Mouse (Mus musculus): ENCODE data around the gene Ube4a. TPM values are rescaled to one million over a fixed set of nuclear protein-coding genes. Genes with fewer than 3 reads are reported as not detected.

The Ube4a gene
- polyA plus RNA-seq, 1 experiment, result 13.3 TPM

DNA sequence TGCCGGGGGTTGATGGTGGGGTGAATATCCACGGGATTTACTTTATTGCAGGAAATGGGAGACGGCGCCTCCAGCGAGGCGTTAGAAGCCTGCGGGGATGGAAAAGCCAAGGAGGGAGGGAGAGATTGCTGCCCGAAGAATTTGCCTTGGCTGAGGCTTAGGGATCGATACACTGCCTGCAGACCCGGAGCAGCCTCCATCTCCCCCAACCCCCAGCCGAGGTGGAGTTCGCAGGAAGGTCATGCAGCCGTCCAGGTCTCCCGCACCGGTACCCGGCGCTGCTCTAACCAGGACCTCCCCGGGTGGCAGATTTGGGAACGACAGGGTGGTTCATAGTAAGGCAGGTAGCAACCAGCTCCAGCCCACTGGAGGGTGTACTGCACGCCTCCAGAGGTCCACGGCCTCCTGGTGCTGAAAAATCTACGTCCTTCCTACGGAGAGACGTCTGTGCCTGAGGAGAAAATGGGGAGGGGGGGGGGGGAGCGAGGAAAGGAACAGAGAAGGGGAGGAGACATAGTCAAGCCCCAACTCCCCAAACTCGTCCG, 82.9 kb downstream of the Ube4a start:
- Histone ChIP-seq H3K79me2 (ENCODE audit: control insufficient read depth, insufficient read depth) (peaks cover 30% of the 10 kb centered on the region), H3K27me3 (ENCODE audit: control insufficient read depth, insufficient read depth, insufficient read length) (no peaks in the 10 kb centered on the region), H3ac (ENCODE audit: control insufficient read depth, insufficient read length) (peak overlapping the region; percentile 81), H3K4me2 (ENCODE audit: low read depth) (peak overlapping the region; percentile 93), H3K36me3 (ENCODE audit: control insufficient read depth, insufficient read depth) (peaks cover under 1% of the 10 kb centered on the region), H3K4me3 (peak overlapping the region; percentile 68)
- no peak for TF ChIP-seq MYOG (IDR thresholded peaks at IDR 0.05; ENCODE audit: control insufficient read depth in 1 of 3, insufficient read depth in 1 of 3, insufficient read length in 2 of 3, low read depth in 2 of 3)
- peak; percentile 75 for TF ChIP-seq REST (IDR thresholded peaks at IDR 0.05; ENCODE audit: insufficient read depth, insufficient read length)

DNA sequence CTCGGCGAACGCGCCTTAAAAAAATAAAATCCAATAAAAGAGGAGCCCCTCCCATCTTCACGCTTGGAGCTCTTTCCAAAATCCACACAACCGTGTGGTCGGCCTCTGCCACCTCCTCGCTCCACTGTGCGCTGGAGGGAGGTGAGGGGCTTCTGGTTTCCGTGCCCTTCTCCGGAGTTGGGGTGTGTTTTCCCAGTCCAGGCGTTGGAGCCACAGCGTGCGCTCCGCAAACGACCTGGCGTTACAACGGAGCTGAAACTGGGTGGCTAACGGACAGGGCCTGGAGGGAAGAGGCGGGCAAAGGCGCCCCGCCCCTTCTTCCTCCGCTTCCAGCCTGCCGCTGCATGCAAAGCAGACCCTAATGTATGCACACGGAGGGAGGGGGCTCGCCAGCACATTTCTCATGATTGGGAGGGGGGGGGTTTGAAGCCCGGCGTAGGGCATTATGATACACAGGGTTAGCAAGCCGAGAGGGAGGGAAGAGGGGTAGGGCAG, 83.4 kb downstream of the Ube4a start:
- Histone ChIP-seq H3K4me2 (ENCODE audit: low read depth) (peak overlapping the region; percentile 93), H3K79me2 (ENCODE audit: control insufficient read depth, insufficient read depth) (peaks cover 36% of the 10 kb centered on the region), H3K36me3 (ENCODE audit: control insufficient read depth, insufficient read depth) (peaks cover 6% of the 10 kb centered on the region), H3ac (ENCODE audit: control insufficient read depth, insufficient read length) (peak overlapping the region; percentile 81), H3K4me3 (peak overlapping the region; percentile 68), H3K27me3 (ENCODE audit: control insufficient read depth, insufficient read depth, insufficient read length) (no peaks in the 10 kb centered on the region)
- TF ChIP-seq CEBPB (IDR thresholded peaks at IDR 0.05; ENCODE audit: insufficient read depth, poor library complexity, severe bottlenecking), result no peak
- TF ChIP-seq POLR2A (IDR thresholded peaks at IDR 0.05; ENCODE audit: insufficient read length, low read depth), result peak; percentile 95
- TF ChIP-seq POLR2AphosphoS2 (IDR thresholded peaks at IDR 0.05; ENCODE audit: insufficient read length, low read depth), result peak; percentile 91
- TF ChIP-seq REST (IDR thresholded peaks at IDR 0.05; ENCODE audit: insufficient read depth, insufficient read length), result peak; percentile 9
- no peak for TF ChIP-seq TCF3 (IDR thresholded peaks at IDR 0.05; ENCODE audit: insufficient read length, low read depth)

DNA sequence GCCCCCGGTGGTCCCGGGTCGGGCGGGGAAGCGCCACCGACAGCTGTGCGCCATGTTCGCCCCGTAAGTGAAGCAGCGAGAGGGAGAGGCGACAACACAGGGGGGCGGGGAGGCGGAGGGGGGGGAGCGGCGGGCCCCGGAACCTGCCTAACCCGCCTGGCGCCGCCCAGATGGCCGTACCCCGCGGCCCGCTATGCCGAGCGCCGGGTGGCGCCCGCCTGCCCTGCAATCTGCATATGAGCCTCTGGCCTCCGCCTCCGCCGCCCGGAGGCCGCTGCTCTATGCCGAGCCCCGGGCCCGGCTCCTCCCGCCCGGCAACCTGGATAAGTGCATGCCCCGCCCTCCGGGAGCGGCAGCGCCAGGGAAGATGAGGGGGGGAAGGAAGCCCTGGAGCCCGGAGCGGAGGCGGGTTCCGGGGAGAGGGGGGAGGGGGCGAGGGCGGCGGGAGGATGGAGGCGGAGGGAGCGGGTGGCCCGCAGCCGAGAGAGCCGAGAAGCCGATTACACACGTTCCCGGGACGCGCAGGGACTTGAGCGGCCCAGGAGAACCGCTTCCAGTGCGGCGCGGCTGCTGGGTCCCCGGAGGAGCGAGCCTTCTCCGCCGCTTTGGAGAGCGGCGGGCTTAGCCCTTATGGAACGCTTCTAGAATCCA, 84.1 kb downstream of the Ube4a start, which contains the start of gene Kmt2a:
Gene Kmt2a (minus strand): TSS at position 76 of the 651 bp plus-strand sequence.
- Histone ChIP-seq H3K4me3 (peak within 1 kb of the TSS; percentile 68), H3K4me2 (ENCODE audit: low read depth) (peak within 1 kb of the TSS; percentile 94), H3ac (ENCODE audit: control insufficient read depth, insufficient read length) (peak within 1 kb of the TSS; percentile 81), H3K79me2 (ENCODE audit: control insufficient read depth, insufficient read depth) (peaks cover 42% of the 10 kb centered on the region), H3K36me3 (ENCODE audit: control insufficient read depth, insufficient read depth) (peaks cover 8% of the 10 kb centered on the region), H3K27me3 (ENCODE audit: control insufficient read depth, insufficient read depth, insufficient read length) (no peaks in the 10 kb centered on the region)
- peak; percentile 11 for TF ChIP-seq REST (IDR thresholded peaks at IDR 0.05; ENCODE audit: insufficient read depth, insufficient read length)
- no peak for TF ChIP-seq TCF12 (IDR thresholded peaks at IDR 0.05; ENCODE audit: insufficient read depth, poor library complexity, severe bottlenecking)
- no peak for TF ChIP-seq USF1 (IDR thresholded peaks at IDR 0.05; ENCODE audit: low read depth)
- TF ChIP-seq POLR2A (IDR thresholded peaks at IDR 0.05; ENCODE audit: insufficient read length, low read depth), result peak; percentile 85
- no peak for TF ChIP-seq CEBPB (IDR thresholded peaks at IDR 0.05; ENCODE audit: insufficient read depth, poor library complexity, severe bottlenecking)
- peak in 1 of 3 experiments; percentile 1 for TF ChIP-seq MYOG (IDR thresholded peaks at IDR 0.05; ENCODE audit: control insufficient read depth in 1 of 3, insufficient read depth in 1 of 3, insufficient read length in 2 of 3, low read depth in 2 of 3)
- TF ChIP-seq TCF3 (IDR thresholded peaks at IDR 0.05; ENCODE audit: insufficient read length, low read depth), result no peak
- TF ChIP-seq SRF (IDR thresholded peaks at IDR 0.05; ENCODE audit: control insufficient read depth, insufficient read length, low read depth), result no peak
- no peak for TF ChIP-seq MAX (IDR thresholded peaks at IDR 0.05; ENCODE audit: low read depth)
- TF ChIP-seq MYOD1 (IDR thresholded peaks at IDR 0.05; ENCODE audit: control insufficient read depth in 1 of 3, insufficient read length in 2 of 3, low read depth in 2 of 3), result peak in 1 of 3 experiments; percentile 48
- TF ChIP-seq POLR2AphosphoS2 (IDR thresholded peaks at IDR 0.05; ENCODE audit: insufficient read length, low read depth), result peak; percentile 65
- TF ChIP-seq E2F4 (IDR thresholded peaks at IDR 0.05; ENCODE audit: insufficient read depth), result no peak

DNA sequence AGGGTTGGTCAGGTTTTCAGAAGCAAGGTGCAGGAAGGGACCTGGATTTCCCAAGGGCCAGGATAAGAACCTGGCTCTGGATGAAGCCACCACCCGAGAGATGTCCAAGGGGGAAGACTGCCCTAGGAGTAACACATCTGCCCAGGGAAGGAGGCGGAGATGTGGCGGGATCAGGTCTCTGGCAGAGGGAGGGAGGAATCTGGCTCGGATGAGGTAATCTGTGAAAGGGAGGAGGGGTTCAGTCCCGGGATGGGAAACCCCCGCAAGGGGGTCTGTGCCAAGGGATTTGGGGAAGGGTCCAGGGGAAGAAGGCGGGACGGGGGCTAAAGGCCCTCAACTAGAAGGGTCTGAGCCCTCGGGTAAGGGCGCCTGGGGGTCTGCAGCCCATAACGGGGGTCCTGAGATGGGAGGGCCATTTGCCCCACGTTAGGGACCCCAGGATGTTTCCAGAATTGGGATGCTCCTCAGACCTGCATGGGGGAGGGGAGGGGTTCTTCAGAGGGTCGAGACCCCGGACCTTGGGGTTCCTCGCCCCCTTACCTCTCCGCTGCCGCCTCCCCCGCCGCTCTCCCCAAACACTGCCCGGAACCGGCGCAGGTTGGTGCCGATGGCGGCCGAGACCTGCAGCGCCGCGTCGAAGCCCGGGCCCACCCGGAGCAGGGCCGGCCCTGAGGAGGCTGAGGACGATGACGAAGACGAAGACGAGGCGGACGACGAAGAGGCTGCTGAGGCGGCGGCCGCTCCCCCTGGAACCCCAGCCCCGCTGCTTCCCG, 84.9 kb downstream of the Ube4a start:
- Histone ChIP-seq H3K4me3 (peak overlapping the region; percentile 68), H3K79me2 (ENCODE audit: control insufficient read depth, insufficient read depth) (peaks cover 50% of the 10 kb centered on the region), H3K4me2 (ENCODE audit: low read depth) (peak overlapping the region; percentile 94), H3ac (ENCODE audit: control insufficient read depth, insufficient read length) (peak overlapping the region; percentile 81), H3K27me3 (ENCODE audit: control insufficient read depth, insufficient read depth, insufficient read length) (no peaks in the 10 kb centered on the region), H3K36me3 (ENCODE audit: control insufficient read depth, insufficient read depth) (peaks cover 10% of the 10 kb centered on the region)
- TF ChIP-seq POLR2A (IDR thresholded peaks at IDR 0.05; ENCODE audit: insufficient read length, low read depth) (no peak), MYOG (IDR thresholded peaks at IDR 0.05; ENCODE audit: control insufficient read depth in 1 of 3, insufficient read depth in 1 of 3, insufficient read length in 2 of 3, low read depth in 2 of 3) (no peak), POLR2AphosphoS2 (IDR thresholded peaks at IDR 0.05; ENCODE audit: insufficient read length, low read depth) (no peak), USF1 (IDR thresholded peaks at IDR 0.05; ENCODE audit: low read depth) (no peak), MAX (IDR thresholded peaks at IDR 0.05; ENCODE audit: low read depth) (no peak), TCF12 (IDR thresholded peaks at IDR 0.05; ENCODE audit: insufficient read depth, poor library complexity, severe bottlenecking) (no peak), E2F4 (IDR thresholded peaks at IDR 0.05; ENCODE audit: insufficient read depth) (no peak), CEBPB (IDR thresholded peaks at IDR 0.05; ENCODE audit: insufficient read depth, poor library complexity, severe bottlenecking) (no peak), SRF (IDR thresholded peaks at IDR 0.05; ENCODE audit: control insufficient read depth, insufficient read length, low read depth) (no peak)

Measured in myocyte (in vitro differentiated cells).